Mouse (Mus musculus) erythroid progenitor cell, adult 5-6 weeks (primary cell): ENCODE data around the gene Lrrc36. TPM values are rescaled to one million over a fixed set of nuclear protein-coding genes. Genes with fewer than 3 reads are reported as not detected.

Source experiments
- ATAC-seq: replicated peaks from 2 replicates; pipeline ENCODE4 v1.8.0; 2016; ENCODE audit warnings: moderate number of reproducible peaks, mild to moderate bottlenecking, moderate TSS enrichment, inconsistent platforms; ENCODE audit not compliant: poor library complexity, low FRiP score, severe bottlenecking
- total RNA-seq, 2 experiments: library from RNA; stranded (forward) in 1 of 2; stranded (reverse) in 1 of 2; fragments of 150-400 nt in 1 of 2; fragments of 186-747, 209-891 nt in 1 of 2; gene quantifications; 2 replicates each; pipeline versions ENCODE4 v1.2.3 to v1.2.4; 2015 to 2017; ENCODE audit warnings: low replicate concordance in 2 of 2

The Lrrc36 gene
- total RNA-seq, 2 experiments from 2014 or later = not detected

- no peak for ATAC-seq
These were observed 47.9 kb downstream of the Lrrc36 start for GRCm38 (mm10) chr8:105461085-105461803.

GRCm38 (mm10) chr8:105464595-105464994 lies 51.2 kb downstream of the Lrrc36 start:
- peak; percentile 53; the same call in 1 of the 2 replicates for ATAC-seq

GRCm38 (mm10) chr8:105466246-105466645 lies 52.9 kb downstream of the Lrrc36 start:
- ATAC-seq = no peak

GRCm38 (mm10) chr8:105466700-105467291 lies 53.4 kb downstream of the Lrrc36 start:
- ATAC-seq = no peak

- ATAC-seq = no peak
These were observed 54.1 kb downstream of the Lrrc36 start for GRCm38 (mm10) chr8:105467396-105467985.

GRCm38 (mm10) chr8:105468002-105468720 lies 54.8 kb downstream of the Lrrc36 start:
- ATAC-seq = no peak

GRCm38 (mm10) chr8:105469041-105469695 lies 55.8 kb downstream of the Lrrc36 start:
- ATAC-seq = peak; percentile 28; the same call in 1 of the 2 replicates

GRCm38 (mm10) chr8:105469816-105470215 lies 56.4 kb downstream of the Lrrc36 start:
- ATAC-seq = no peak

GRCm38 (mm10) chr8:105470262-105470661 lies 56.9 kb downstream of the Lrrc36 start:
- ATAC-seq = no peak

GRCm38 (mm10) chr8:105470681-105471313 lies 57.4 kb downstream of the Lrrc36 start:
- ATAC-seq = peak; percentile 18

- ATAC-seq = peak; percentile 87
These were observed 58.1 kb downstream of the Lrrc36 start, which contains the start of gene Tppp3 for GRCm38 (mm10) chr8:105471314-105472015. Gene Tppp3 (minus strand): TSS chr8:105471526.

- ATAC-seq = no peak
These were observed 59.1 kb downstream of the Lrrc36 start for GRCm38 (mm10) chr8:105472414-105472932.

- no peak for ATAC-seq
These were observed 59.6 kb downstream of the Lrrc36 start for GRCm38 (mm10) chr8:105472983-105473382.

- no peak for ATAC-seq
These were observed 60.6 kb downstream of the Lrrc36 start for GRCm38 (mm10) chr8:105473816-105474606.

- no peak for ATAC-seq
These were observed 61.3 kb downstream of the Lrrc36 start for GRCm38 (mm10) chr8:105474680-105475079.

GRCm38 (mm10) chr8:105475254-105475653 lies 61.9 kb downstream of the Lrrc36 start:
- ATAC-seq = no peak

GRCm38 (mm10) chr8:105475742-105476141 lies 62.4 kb downstream of the Lrrc36 start:
- no peak for ATAC-seq

- no peak for ATAC-seq
These were observed 62.8 kb downstream of the Lrrc36 start for GRCm38 (mm10) chr8:105476161-105476560.
